Mouse (Mus musculus): ENCODE measurements around the gene Kmt2d.

The Kmt2d gene

GRCm38 (mm10) chr15:98859319-98860043 lies 11.5 kb downstream of the Kmt2d start:
- CTCF ChIA-PET = no interaction called here

- CTCF ChIA-PET = interaction anchor here (0.9 kb wide), 1 partner anchor 128 kb away, joined by 4 read pairs; no protein-coding TSS in a partner anchor
Measured at GRCm38 (mm10) chr15:98854214-98854613, 16.8 kb downstream of the Kmt2d start.

GRCm38 (mm10) chr15:98853161-98853937 lies 17.7 kb downstream of the Kmt2d start:
- CTCF ChIA-PET = no interaction called here

- CTCF ChIA-PET = no interaction called here
Measured at GRCm38 (mm10) chr15:98852733-98853132, 18.3 kb downstream of the Kmt2d start.

GRCm38 (mm10) chr15:98852071-98852470 lies 18.9 kb downstream of the Kmt2d start:
- CTCF ChIA-PET = interaction anchor here (0.7 kb wide), 1 partner anchor 15 kb away, joined by 5 read pairs; no protein-coding TSS in a partner anchor

- CTCF ChIA-PET = interaction anchor here (0.7 kb wide), 1 partner anchor 14 kb away, joined by 5 read pairs; no protein-coding TSS in a partner anchor
Measured at GRCm38 (mm10) chr15:98851229-98851818, 19.7 kb downstream of the Kmt2d start.

GRCm38 (mm10) chr15:98850668-98851067 lies 20.3 kb downstream of the Kmt2d start:
- CTCF ChIA-PET = no interaction called here

- CTCF ChIA-PET = interaction anchor here (0.6 to 1.0 kb wide), 2 partner anchors 18 to 61 kb away, joined by 3 to 5 read pairs; no protein-coding TSS in a partner anchor
Measured at GRCm38 (mm10) chr15:98849956-98850600, 20.9 kb downstream of the Kmt2d start.

- CTCF ChIA-PET = interaction anchor here (0.6 to 1.0 kb wide), 2 partner anchors 19 to 62 kb away, joined by 3 to 5 read pairs; no protein-coding TSS in a partner anchor
Measured at GRCm38 (mm10) chr15:98849165-98849564, 21.8 kb downstream of the Kmt2d start.

- CTCF ChIA-PET = no interaction called here
Measured at GRCm38 (mm10) chr15:98846140-98846539, 24.9 kb downstream of the Kmt2d start.

GRCm38 (mm10) chr15:98845149-98845548 lies 25.9 kb downstream of the Kmt2d start:
- CTCF ChIA-PET = no interaction called here

- CTCF ChIA-PET = no interaction called here
Measured at GRCm38 (mm10) chr15:98843595-98844223, 27.3 kb downstream of the Kmt2d start.

- CTCF ChIA-PET = no interaction called here
Measured at GRCm38 (mm10) chr15:98839671-98840585, 31.1 kb downstream of the Kmt2d start.

- CTCF ChIA-PET = no interaction called here
Measured at GRCm38 (mm10) chr15:98839161-98839560, 31.8 kb downstream of the Kmt2d start.

- CTCF ChIA-PET = interaction anchor here (0.5 kb wide), 1 partner anchor 275 kb away, joined by 3 read pairs; no protein-coding TSS in a partner anchor
Measured at GRCm38 (mm10) chr15:98837743-98838103, 33.3 kb downstream of the Kmt2d start.

GRCm38 (mm10) chr15:98837006-98837742 lies 33.8 kb downstream of the Kmt2d start:
- CTCF ChIA-PET = interaction anchor here (0.6 to 0.8 kb wide), 2 partner anchors 15 to 35 kb away, joined by 5 to 10 read pairs; no protein-coding TSS in a partner anchor

- CTCF ChIA-PET = no interaction called here
Measured at GRCm38 (mm10) chr15:98835291-98835690, 35.7 kb downstream of the Kmt2d start.

GRCm38 (mm10) chr15:98834059-98834458 lies 36.9 kb downstream of the Kmt2d start:
- CTCF ChIA-PET = no interaction called here

- CTCF ChIA-PET = interaction anchor here (0.8 kb wide), 1 partner anchor 33 kb away, joined by 4 read pairs; no protein-coding TSS in a partner anchor
Measured at GRCm38 (mm10) chr15:98833281-98833680, 37.7 kb downstream of the Kmt2d start.
